Mouse (Mus musculus): ENCODE measurements around the gene Ssr2. TPM values are rescaled to one million over a fixed set of nuclear protein-coding genes. Genes with fewer than 3 reads are reported as not detected.

Gene Ssr2
- 827 and 1,221 TPM in 2 replicates for total RNA-seq (2012; rRNA removed)

DNA sequence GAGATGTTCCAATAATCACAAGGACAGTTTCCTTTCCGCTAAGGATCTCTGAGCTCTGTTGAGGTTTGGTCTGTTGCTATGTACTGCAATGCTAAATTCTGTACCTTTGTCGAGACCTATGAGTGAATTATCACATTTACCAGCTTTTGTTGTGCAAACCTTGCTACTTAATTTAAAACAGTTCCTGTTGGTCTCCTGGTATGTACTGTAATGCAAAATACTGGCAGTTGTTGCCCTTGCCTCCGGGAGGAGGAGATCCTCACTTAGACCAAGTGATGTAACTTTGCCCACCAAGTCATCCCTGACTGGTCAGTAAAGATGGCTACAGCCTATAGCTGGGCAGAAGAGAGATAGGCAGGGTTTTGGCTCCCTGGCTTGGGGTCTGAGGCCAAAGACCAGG, at the start of gene Ssr2:
Gene Ssr2 (plus strand): TSS at position 337 of the 400 bp plus-strand sequence.
- in situ Hi-C loops (cut with MboI; ENCODE audit: low sequenced_read_pairs in 2 of 2, unreplicated experiment in 2 of 2) = no loop called here

GRCm38 (mm10) chr3:88526157-88527131, 49.2 kb upstream of the Ssr2 start:
- no peaks in the 10 kb centered on the region for H3K9me3 ChIP-seq (ENCODE audit: control insufficient read depth, insufficient read depth, low read depth, low read length)
- H3K36me3 ChIP-seq (ENCODE audit: control insufficient read depth, insufficient read depth, low read length, poor library complexity, severe bottlenecking) = peaks cover 16% of the 10 kb centered on the region
- in situ Hi-C loops (cut with MboI; ENCODE audit: low sequenced_read_pairs in 2 of 2, unreplicated experiment in 2 of 2) = no loop called here
- peaks cover 6 to 13% of the 10 kb centered on the region in 2 experiments; a peak in 3 of 4 replicates for H3K4me1 ChIP-seq (ENCODE audit: control insufficient read depth in 2 of 2, insufficient read depth in 2 of 2, low read length in 2 of 2, poor library complexity in 1 of 2)
- H3K27ac ChIP-seq (ENCODE audit: insufficient read depth, low read depth, low read length, poor library complexity, severe bottlenecking) = no peak overlapping the region
- peak; percentile 85 for DNase-seq (ENCODE audit: low read depth, low spot score)
- peak overlapping the region; percentile 65; the same call in 1 of the 2 replicates for H3K9ac ChIP-seq (ENCODE audit: insufficient read depth, low read depth, low read length, poor library complexity, severe bottlenecking)
- H3K4me3 ChIP-seq (ENCODE audit: insufficient read depth in 1 of 2, low read depth in 1 of 2, low read length in 2 of 2, poor library complexity in 1 of 2, severe bottlenecking in 1 of 2) = peak overlapping the region; percentile 15 to 27; a peak in 1 of 4 replicates
- TF ChIP-seq ZC3H11A (IDR thresholded peaks at IDR 0.05; ENCODE audit: borderline replicate concordance, low read depth, low read length) = peak; percentile 44; the same call in 1 of the 2 replicates
- TF ChIP-seq CHD2 (IDR thresholded peaks at IDR 0.05; ENCODE audit: low read depth, low read length) = no peak
- TF ChIP-seq HCFC1 (IDR thresholded peaks at IDR 0.05; ENCODE audit: borderline replicate concordance, insufficient read depth, low read length) = peak; percentile 57; the same call in 1 of the 2 replicates
- TF ChIP-seq ZNF384 (IDR thresholded peaks at IDR 0.05; ENCODE audit: low read depth, low read length) = peak; percentile 51; the same call in 1 of the 2 replicates
- TF ChIP-seq MAFK (IDR thresholded peaks at IDR 0.05; ENCODE audit: insufficient read depth, low read depth, low read length) = no peak

More for the DNA sequence above, at the start of gene Ssr2:
- no peaks in the 10 kb centered on the region for H3K36me3 ChIP-seq (ENCODE audit: control insufficient read depth, insufficient read depth, low read length, poor library complexity, severe bottlenecking)
- peak within 1 kb of the TSS; percentile 70 for H3K9ac ChIP-seq (ENCODE audit: insufficient read depth, low read depth, low read length, poor library complexity, severe bottlenecking)
- peak within 1 kb of the TSS; percentile 95 for H3K27ac ChIP-seq (ENCODE audit: insufficient read depth, low read depth, low read length, poor library complexity, severe bottlenecking)
- TF ChIP-seq HCFC1 (IDR thresholded peaks at IDR 0.05; ENCODE audit: borderline replicate concordance, insufficient read depth, low read length) = no peak
- TF ChIP-seq ZNF384 (IDR thresholded peaks at IDR 0.05; ENCODE audit: low read depth, low read length) = no peak
- peak; percentile 66; the same call in 1 of the 2 replicates for TF ChIP-seq CHD2 (IDR thresholded peaks at IDR 0.05; ENCODE audit: low read depth, low read length)
- TF ChIP-seq MAFK (IDR thresholded peaks at IDR 0.05; ENCODE audit: insufficient read depth, low read depth, low read length) = no peak
- no peak for TF ChIP-seq ZC3H11A (IDR thresholded peaks at IDR 0.05; ENCODE audit: borderline replicate concordance, low read depth, low read length)
- H3K4me3 ChIP-seq (ENCODE audit: insufficient read depth in 1 of 2, low read depth in 1 of 2, low read length in 2 of 2, poor library complexity in 1 of 2, severe bottlenecking in 1 of 2) = peak within 1 kb of the TSS; percentile 40 to 64
- H3K9me3 ChIP-seq (ENCODE audit: control insufficient read depth, insufficient read depth, low read depth, low read length) = no peaks in the 10 kb centered on the region
- H3K4me1 ChIP-seq (ENCODE audit: control insufficient read depth in 2 of 2, insufficient read depth in 2 of 2, low read length in 2 of 2, poor library complexity in 1 of 2) = peaks cover 4 to 14% of the 10 kb centered on the region in 2 experiments
- DNase-seq (ENCODE audit: low read depth, low spot score) = peak; percentile 74

DNA sequence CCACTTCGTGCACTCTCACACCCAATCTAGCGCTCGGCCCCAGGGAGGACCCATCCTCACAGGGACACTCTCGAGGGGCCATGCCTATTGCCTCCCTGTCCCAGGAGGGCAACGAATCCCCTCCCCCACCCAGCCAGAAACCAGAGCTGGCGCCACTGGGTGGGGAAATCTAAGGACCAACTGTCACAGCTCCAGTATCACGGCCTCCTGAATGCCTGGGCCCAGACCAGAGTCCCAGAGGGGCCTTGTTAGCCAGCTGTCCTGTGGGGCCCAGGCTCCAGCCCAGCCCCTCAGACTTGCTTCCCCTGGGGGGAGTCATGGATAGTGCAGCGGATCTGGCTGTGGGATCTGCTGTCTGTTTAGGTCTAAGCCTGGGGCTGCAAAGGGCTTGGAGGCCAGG, 48.1 kb upstream of the Ssr2 start:
- peak overlapping the region; percentile 19; the same call in 1 of the 2 replicates for H3K9ac ChIP-seq (ENCODE audit: insufficient read depth, low read depth, low read length, poor library complexity, severe bottlenecking)
- in situ Hi-C loops (cut with MboI; ENCODE audit: low sequenced_read_pairs in 2 of 2, unreplicated experiment in 2 of 2) = no loop called here
- peak overlapping the region in 1 of 2 experiments; percentile 9; a peak in 1 of 4 replicates for H3K4me3 ChIP-seq (ENCODE audit: insufficient read depth in 1 of 2, low read depth in 1 of 2, low read length in 2 of 2, poor library complexity in 1 of 2, severe bottlenecking in 1 of 2)
- peaks cover 16% of the 10 kb centered on the region for H3K36me3 ChIP-seq (ENCODE audit: control insufficient read depth, insufficient read depth, low read length, poor library complexity, severe bottlenecking)
- H3K4me1 ChIP-seq (ENCODE audit: control insufficient read depth in 2 of 2, insufficient read depth in 2 of 2, low read length in 2 of 2, poor library complexity in 1 of 2) = peaks cover 6 to 12% of the 10 kb centered on the region in 2 experiments; a peak in 3 of 4 replicates
- DNase-seq (ENCODE audit: low read depth, low spot score) = no peak
- H3K9me3 ChIP-seq (ENCODE audit: control insufficient read depth, insufficient read depth, low read depth, low read length) = no peaks in the 10 kb centered on the region
- no peak overlapping the region for H3K27ac ChIP-seq (ENCODE audit: insufficient read depth, low read depth, low read length, poor library complexity, severe bottlenecking)
- no peak for TF ChIP-seq ZC3H11A (IDR thresholded peaks at IDR 0.05; ENCODE audit: borderline replicate concordance, low read depth, low read length)
- no peak for TF ChIP-seq HCFC1 (IDR thresholded peaks at IDR 0.05; ENCODE audit: borderline replicate concordance, insufficient read depth, low read length)
- TF ChIP-seq ZNF384 (IDR thresholded peaks at IDR 0.05; ENCODE audit: low read depth, low read length) = no peak
- TF ChIP-seq MAFK (IDR thresholded peaks at IDR 0.05; ENCODE audit: insufficient read depth, low read depth, low read length) = no peak
- TF ChIP-seq CHD2 (IDR thresholded peaks at IDR 0.05; ENCODE audit: low read depth, low read length) = no peak

- Histone ChIP-seq H3K4me1 (ENCODE audit: control insufficient read depth in 2 of 2, insufficient read depth in 2 of 2, low read length in 2 of 2, poor library complexity in 1 of 2) (peaks cover 6 to 13% of the 10 kb centered on the region in 2 experiments; a peak in 3 of 4 replicates), H3K27ac (ENCODE audit: insufficient read depth, low read depth, low read length, poor library complexity, severe bottlenecking) (no peak overlapping the region), H3K9ac (ENCODE audit: insufficient read depth, low read depth, low read length, poor library complexity, severe bottlenecking) (no peak overlapping the region), H3K4me3 (ENCODE audit: insufficient read depth in 1 of 2, low read depth in 1 of 2, low read length in 2 of 2, poor library complexity in 1 of 2, severe bottlenecking in 1 of 2) (no peak overlapping the region), H3K36me3 (ENCODE audit: control insufficient read depth, insufficient read depth, low read length, poor library complexity, severe bottlenecking) (peaks cover 14% of the 10 kb centered on the region), H3K9me3 (ENCODE audit: control insufficient read depth, insufficient read depth, low read depth, low read length) (no peaks in the 10 kb centered on the region)
- in situ Hi-C loops (cut with MboI; ENCODE audit: low sequenced_read_pairs in 2 of 2, unreplicated experiment in 2 of 2) = no loop called here
- DNase-seq (ENCODE audit: low read depth, low spot score) = no peak
- TF ChIP-seq ZNF384 (IDR thresholded peaks at IDR 0.05; ENCODE audit: low read depth, low read length) (no peak), MAFK (IDR thresholded peaks at IDR 0.05; ENCODE audit: insufficient read depth, low read depth, low read length) (no peak), HCFC1 (IDR thresholded peaks at IDR 0.05; ENCODE audit: borderline replicate concordance, insufficient read depth, low read length) (no peak), CHD2 (IDR thresholded peaks at IDR 0.05; ENCODE audit: low read depth, low read length) (no peak), ZC3H11A (IDR thresholded peaks at IDR 0.05; ENCODE audit: borderline replicate concordance, low read depth, low read length) (no peak)
Observed at GRCm38 (mm10) chr3:88528646-88529045, 47.0 kb upstream of the Ssr2 start.

Measured in ES-E14 (cell line).